20 mouse cellular contexts compared by ENCODE assay signal in genomic region chr11:83455608-83456007, GRCm38 (mm10). TPM values are rescaled to one million over a fixed set of nuclear protein-coding genes. Genes with fewer than 3 reads are reported as not detected.
DNase-seq lines count a peak whose midpoint lies in the region; ATAC-seq and TF ChIP-seq lines count a peak whose summit lies in the region.
"Had no signal": no experiment of that assay in that cellular context is flagged by ENCODE, and none has a peak within 500 bp of the region (broad histone marks: within the 10 kb centered on the region; RNA-seq: fewer than 3 reads in every experiment).

No protein-coding gene starts in this region.

- intact Hi-C loops in gastrocnemius, adult 2 months (cut with DNase I) = no loop called here

- peaks cover 40% of the 10 kb centered on the region for H3K4me1 ChIP-seq in limb, embryonic 10.5 days
- H3K4me1 ChIP-seq in hindbrain, embryonic 14.5 days (replicated peaks; ENCODE audit: control insufficient read depth, insufficient read depth, low read length) = no peaks in the 10 kb centered on the region

- no peak for ATAC-seq in hindbrain, embryonic 14.5 days (ENCODE audit: low FRiP score)

- WGBS in limb, embryonic 10.5 days = 58% methylated on average over 3 of the region's 3 CpGs
- WGBS in hindbrain, embryonic 14.5 days = 80% methylated on average over 3 of the region's 3 CpGs

- no peak overlapping the region for H3K4me2 ChIP-seq in hindbrain, embryonic 14.5 days (replicated peaks)

- no peak overlapping the region for H3K9ac ChIP-seq in hindbrain, embryonic 14.5 days

- H3K27ac ChIP-seq in gastrocnemius, adult 2 months = peak overlapping the region; percentile 71
- H3K27ac ChIP-seq in limb, embryonic 10.5 days = peak overlapping the region; percentile 2; the same call in 1 of the 2 replicates
- H3K27ac ChIP-seq in hindbrain, embryonic 14.5 days = no peak overlapping the region
- H3K27ac ChIP-seq: macrophage had no signal

- H3K27me3 ChIP-seq in limb, embryonic 10.5 days (ENCODE audit: low read depth, poor library complexity, severe bottlenecking) = peaks cover 9% of the 10 kb centered on the region
- H3K27me3 ChIP-seq in hindbrain, embryonic 14.5 days (ENCODE audit: control insufficient read depth, insufficient read depth, low read length) = no peaks in the 10 kb centered on the region

- no peak overlapping the region for H3K4me3 ChIP-seq in gastrocnemius, adult 2 months
- H3K4me3 ChIP-seq in limb, embryonic 10.5 days = no peak overlapping the region
- H3K4me3 ChIP-seq in hindbrain, embryonic 14.5 days (replicated peaks; ENCODE audit: low read length) = no peak overlapping the region

- no peak for DNase-seq in gastrocnemius, adult 2 months
- no peak for DNase-seq in gastrocnemius, postnatal 25 days
- peak; percentile 66 for DNase-seq in urinary bladder, postnatal 14 days (ENCODE audit: low spot score)
- DNase-seq in urinary bladder, postnatal 4 days (ENCODE audit: low spot score in 2 of 2) = no peak
- DNase-seq in limb, embryonic 10.5 days (ENCODE audit: low spot score) = no peak
- no peak for DNase-seq in layer of hippocampus, adult 8-10 months (ENCODE audit: low spot score in 2 of 2)
- DNase-seq in right cerebral cortex, postnatal 36 days (ENCODE audit: low spot score in 2 of 2) = no peak
- DNase-seq in hindbrain, embryonic 14.5 days (ENCODE audit: low spot score) = no peak
- DNase-seq: cerebellum, adult 2 months; embryo, embryonic 11 days; heart, postnatal 10 days; kidney, postnatal 14 days; retina, postnatal 1 day; thymus, adult 2 months had no signal

- no peaks in the 10 kb centered on the region for H3K9me3 ChIP-seq in limb, embryonic 10.5 days (replicated peaks)
- H3K9me3 ChIP-seq in hindbrain, embryonic 14.5 days (ENCODE audit: control insufficient read depth, low read length) = no peaks in the 10 kb centered on the region
- H3K9me3 ChIP-seq: G1E had no signal

- no peak for TF ChIP-seq CTCF in gastrocnemius, adult 2 months (IDR thresholded peaks at IDR 0.05)

- H3K36me3 ChIP-seq in limb, embryonic 10.5 days = no peaks in the 10 kb centered on the region
- no peaks in the 10 kb centered on the region for H3K36me3 ChIP-seq in hindbrain, embryonic 14.5 days (replicated peaks; ENCODE audit: control insufficient read depth, insufficient read depth)
- H3K36me3 ChIP-seq: G1E had no signal

RNA-seq across cellular contexts. Expression of gene Mmp28, which starts 7.3 kb away (rescaled TPM):
- total RNA-seq in gastrocnemius, adult 2 months (2021) = 1 to 10 TPM; 1.9 to 3.2 TPM
- 1 to 10 TPM; 2.5 to 4.5 TPM for total RNA-seq in gastrocnemius, postnatal 25 days (2021)
- polyA plus RNA-seq in limb, embryonic 10.5 days (2016; fragmentation: Nextera tagmentation; extraction: Ambion mirVana) = 0.75 and 2.3 TPM in 2 replicates
- total RNA-seq in layer of hippocampus, adult 8-10 months (2022) = 1 to 10 TPM; 2.9 to 3.8 (median 3.7) TPM
- polyA plus RNA-seq in hindbrain, embryonic 14.5 days (2014; fragmentation: Nextera tagmentation; extraction: Ambion mirVana) = 3.9 and 4.2 TPM in 2 replicates
- polyA plus RNA-seq: G1E had no signal

RNA-seq across cellular contexts. Expression of gene Taf15, which starts 17.3 kb away (rescaled TPM):
- 10 to 100 TPM; 27.1 to 30.5 TPM for total RNA-seq in gastrocnemius, adult 2 months (2021)
- total RNA-seq in gastrocnemius, postnatal 25 days (2021) = 10 to 100 TPM; 20.2 to 24.3 TPM
- polyA plus RNA-seq in limb, embryonic 10.5 days (2016; fragmentation: Nextera tagmentation; extraction: Ambion mirVana) = 11.3 and 11.9 TPM in 2 replicates
- 10 to 100 TPM; 67.6 to 80.2 (median 69.6) TPM for total RNA-seq in layer of hippocampus, adult 8-10 months (2022)
- polyA plus RNA-seq in hindbrain, embryonic 14.5 days (2014; fragmentation: Nextera tagmentation; extraction: Ambion mirVana) = 9.4 and 11.3 TPM in 2 replicates

RNA-seq across cellular contexts. Expression of gene 1700020L24Rik, which starts 18.1 kb away (rescaled TPM):
- not detected for total RNA-seq in gastrocnemius, adult 2 months (2021)
- total RNA-seq in gastrocnemius, postnatal 25 days (2021) = not detected
- 0.31 TPM in 1 of 2 replicates, not detected in the other for polyA plus RNA-seq in limb, embryonic 10.5 days (2016; fragmentation: Nextera tagmentation; extraction: Ambion mirVana)
- total RNA-seq in layer of hippocampus, adult 8-10 months (2022) = under 1 TPM in 2 of 4 experiments, not detected in 2; 0.40 to 0.51 TPM
- polyA plus RNA-seq in hindbrain, embryonic 14.5 days (2014; fragmentation: Nextera tagmentation; extraction: Ambion mirVana) = 0.39 and 0.60 TPM in 2 replicates
- total RNA-seq: G1E; heart, postnatal 10 days; midbrain, postnatal 0 days had no signal
- polyA plus RNA-seq: G1E, macrophage had no signal

RNA-seq across cellular contexts. Expression of gene Gas2l2, which starts 26.4 kb away (rescaled TPM):
- not detected for total RNA-seq in gastrocnemius, adult 2 months (2021)
- not detected for total RNA-seq in gastrocnemius, postnatal 25 days (2021)
- not detected in 2 replicates for polyA plus RNA-seq in limb, embryonic 10.5 days (2016; fragmentation: Nextera tagmentation; extraction: Ambion mirVana)
- under 1 TPM; 0.43 to 0.56 (median 0.48) TPM for total RNA-seq in layer of hippocampus, adult 8-10 months (2022)
- 0.97 and 1.5 TPM in 2 replicates for polyA plus RNA-seq in hindbrain, embryonic 14.5 days (2014; fragmentation: Nextera tagmentation; extraction: Ambion mirVana)
- total RNA-seq: heart, postnatal 10 days had no signal
- polyA plus RNA-seq: C2C12; G1E; limb, embryonic 11.5 days; liver, embryonic 16.5 days; macrophage had no signal

RNA-seq across cellular contexts. Expression of gene Rasl10b, which starts 46.7 kb away (rescaled TPM):
- under 1 TPM; 0.36 to 0.50 TPM for total RNA-seq in gastrocnemius, adult 2 months (2021)
- under 1 TPM; 0.32 to 0.59 TPM for total RNA-seq in gastrocnemius, postnatal 25 days (2021)
- 1.5 and 1.6 TPM in 2 replicates for polyA plus RNA-seq in limb, embryonic 10.5 days (2016; fragmentation: Nextera tagmentation; extraction: Ambion mirVana)
- 100 to 1,000 TPM; 202 to 211 (median 208) TPM for total RNA-seq in layer of hippocampus, adult 8-10 months (2022)
- 27.1 and 28.6 TPM in 2 replicates for polyA plus RNA-seq in hindbrain, embryonic 14.5 days (2014; fragmentation: Nextera tagmentation; extraction: Ambion mirVana)
- total RNA-seq: G1E had no signal
